Mouse (Mus musculus) left cerebral cortex, postnatal 10 days (tissue): ENCODE results near the gene Mfsd4a. TPM values are rescaled to one million over a fixed set of nuclear protein-coding genes. Genes with fewer than 3 reads are reported as not detected.

Source experiments
- total RNA-seq, 2 experiments: library from RNA; stranded (reverse); gene quantifications; 2 replicates each; pipeline ENCODE4 v1.2.3; 2021

Gene Mfsd4a
- total RNA-seq, 2 experiments from 2014 or later = 65.1 to 74.0 TPM

Other genes starting within 250 kb of the Mfsd4a start
- gene Slc41a1, start 240.6 kb downstream of the Mfsd4a start, total RNA-seq = 10 to 100 TPM; 43.8 to 43.9 TPM
- 1 to 10 TPM; 5.5 to 5.6 TPM for gene Rab29, start 200.8 kb downstream of the Mfsd4a start, total RNA-seq
- gene Nucks1, start 157.5 kb downstream of the Mfsd4a start, total RNA-seq = 100 to 1,000 TPM; 204 to 210 TPM
- gene Slc45a3, start 105.1 kb downstream of the Mfsd4a start, total RNA-seq = under 1 TPM; 0.43 to 0.64 TPM
- 10 to 100 TPM; 51.9 to 61.5 TPM for gene Elk4, start 60.5 kb downstream of the Mfsd4a start, total RNA-seq
- gene Cdk18, start 71.6 kb upstream of the Mfsd4a start, total RNA-seq = 10 to 100 TPM; 17.6 to 19.9 TPM
- gene Lemd1, start 123.4 kb upstream of the Mfsd4a start, total RNA-seq = 1 to 10 TPM; 4.4 to 5.2 TPM
- 1 to 10 TPM; 3.2 TPM for gene AC124108.1, start 123.4 kb upstream of the Mfsd4a start, total RNA-seq
- gene Gm10188, start 161.7 kb upstream of the Mfsd4a start, total RNA-seq = not detected
- gene Klhdc8a, start 230.6 kb upstream of the Mfsd4a start, total RNA-seq = 10 to 100 TPM; 18.4 to 19.8 TPM
- 1 to 10 TPM; 1.1 to 1.3 TPM for gene Nuak2, start 248.1 kb upstream of the Mfsd4a start, total RNA-seq